Mouse (Mus musculus) megakaryocyte, embryonic 14.5 days (primary cell): ENCODE data around the gene RPS10-NUDT3.

ENCODE experiments used
- FLI1 ChIP-seq: IDR thresholded peaks from 2 replicates; pipeline ENCODE4 v1.6.1; 2012; ENCODE audit warnings: low read length, inconsistent platforms, mixed read lengths
- GATA1 ChIP-seq: IDR thresholded peaks from 3 replicates; pipeline ENCODE4 v1.6.1; 2012; ENCODE audit warnings: mixed read lengths, low read length, inconsistent platforms, borderline replicate concordance

DNA sequence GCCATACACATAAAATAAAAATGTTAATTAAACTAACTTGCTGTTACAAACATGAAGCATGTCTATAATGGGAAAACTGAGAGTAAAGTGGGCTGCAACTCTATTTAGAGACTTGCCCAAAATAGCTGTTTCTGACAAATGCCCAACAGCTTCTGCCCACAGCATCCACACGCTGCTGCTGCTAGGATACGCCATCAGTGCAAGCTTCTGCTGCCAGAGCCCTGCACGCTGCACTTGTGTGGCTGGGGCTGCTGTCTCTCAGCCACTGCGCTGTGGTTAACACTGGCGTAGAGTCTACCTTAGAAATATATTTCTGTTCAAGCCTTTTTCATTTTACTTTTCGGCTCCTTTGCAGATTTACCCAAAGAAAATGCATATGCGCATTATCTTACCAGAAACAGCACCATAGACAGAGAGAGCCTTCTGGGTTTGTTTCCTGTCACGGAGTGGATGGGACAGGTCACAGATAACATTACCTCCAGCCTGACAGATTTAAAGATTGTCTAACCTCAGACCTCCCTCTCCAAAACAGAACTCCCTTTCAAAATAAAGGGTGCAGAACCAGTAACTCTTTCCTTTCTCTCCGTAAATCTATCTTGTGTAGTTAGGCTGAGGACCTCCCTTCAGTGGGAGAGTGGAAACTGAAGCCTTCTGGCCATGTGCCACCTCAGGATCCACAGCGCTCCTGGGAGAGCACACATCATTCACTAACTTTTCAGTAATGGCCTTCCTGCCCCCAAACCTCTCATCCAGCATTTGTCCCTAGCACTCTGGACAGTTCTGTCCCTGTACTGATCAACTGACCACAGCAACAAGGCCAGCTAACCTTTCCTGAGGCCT, 24.1 kb downstream of the RPS10-NUDT3 start:
- no peak for TF ChIP-seq GATA1
- TF ChIP-seq FLI1, result no peak
